Mouse (Mus musculus) lung, embryonic 16.5 days (tissue): ENCODE results near the gene Inpp5d. TPM values are rescaled to one million over a fixed set of nuclear protein-coding genes. Genes with fewer than 3 reads are reported as not detected.
"Not testable (repeated sequence)": the region's sequence is repeated elsewhere in the genome, so short reads cannot be mapped to it uniquely, and the experiment has no call there.

Experiments used
- ATAC-seq: fragments of 200-750 bp; cut with Nextera tagmentation; 2 replicates; pipeline ENCODE4 v1.8.0; 2017; ENCODE audit warnings: low read depth, mild to moderate bottlenecking, moderate library complexity
- H3K27ac ChIP-seq: fragments of 300-500 bp; sonication (generic); 2 replicates; pipeline ENCODE4 v1.5.1; 2014; ENCODE audit warnings: mild to moderate bottlenecking, control low read depth, low read length
- H3K27me3 ChIP-seq: fragments of 300-500 bp; sonication (generic); 2 replicates; pipeline ENCODE4 v1.6.1; 2014; ENCODE audit warnings: low read depth, low read length, mixed read lengths; ENCODE audit not compliant: control insufficient read depth, insufficient read depth
- H3K36me3 ChIP-seq: fragments of 300-500 bp; sonication (generic); 2 replicates; pipeline ENCODE4 v1.6.1; 2014; ENCODE audit warnings: low read length; ENCODE audit not compliant: control insufficient read depth, insufficient read depth
- H3K4me1 ChIP-seq: fragments of 300-500 bp; sonication (generic); replicated peaks from 2 replicates; pipeline ENCODE4 v1.6.1; 2014; ENCODE audit warnings: low read length, mixed read lengths; ENCODE audit not compliant: control insufficient read depth, insufficient read depth
- H3K4me2 ChIP-seq: fragments of 300-500 bp; sonication (generic); 2 replicates; pipeline ENCODE4 v1.6.1; 2014; ENCODE audit warnings: low read depth, low read length, control low read depth
- H3K4me3 ChIP-seq: fragments of 300-500 bp; sonication (generic); 2 replicates; pipeline ENCODE4 v1.5.1; 2014; ENCODE audit warnings: mild to moderate bottlenecking, low read length, control low read depth
- H3K9ac ChIP-seq: fragments of 300-500 bp; sonication (generic); 2 replicates; pipeline ENCODE4 v1.6.1; 2014; ENCODE audit warnings: low read length, control low read depth
- H3K9me3 ChIP-seq: fragments of 300-500 bp; sonication (generic); 2 replicates; pipeline ENCODE4 v1.6.1; 2016; ENCODE audit warnings: low read length; ENCODE audit not compliant: control insufficient read depth
- WGBS: fragments of 180-500 bp; shearing (Covaris S2); extraction: QIAGEN DNeasy Blood & Tissue Kit; methylation state at CpG from one replicate; pipeline ENCODE4 v1.1.7; 2014; 5-methylcytosine and 5-hydroxymethylcytosine counted together
- polyA plus RNA-seq: library from polyadenylated mRNA; unstranded; fragments of >200 nt; fragmentation: Nextera tagmentation; extraction: Ambion mirVana; gene quantifications from 2 replicates; pipeline ENCODE4 v1.2.1, GENCODE M21; 2015

Inpp5d gene
- polyA plus RNA-seq, 1 experiment from 2014 or later, result 11.9 TPM

DNA sequence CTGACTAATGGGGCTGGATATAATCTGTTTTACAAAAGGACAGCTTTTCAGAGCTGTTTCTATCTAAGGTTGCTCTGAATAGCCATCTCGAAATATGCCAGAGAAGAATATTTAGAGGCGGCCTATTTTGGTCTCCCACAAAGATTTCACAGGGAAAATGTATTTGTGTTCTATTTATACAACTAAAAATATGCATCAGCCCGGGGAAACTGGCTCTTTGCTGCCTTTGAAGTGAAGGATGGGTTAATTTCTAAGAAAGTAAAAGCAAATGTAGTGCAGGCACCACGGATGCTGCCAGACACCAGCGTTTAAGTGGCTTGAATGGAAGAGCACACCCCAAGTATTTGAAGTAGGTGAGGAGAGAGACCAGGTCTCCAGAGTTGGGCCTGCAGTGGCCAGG, 59.0 kb downstream of the Inpp5d start:
- 68% methylated on average over 5 of the region's 5 CpGs for WGBS
- Histone ChIP-seq H3K27ac (no peak overlapping the region), H3K9ac (no peak overlapping the region), H3K27me3 (no peaks in the 10 kb centered on the region), H3K4me3 (no peak overlapping the region), H3K4me2 (no peak overlapping the region), H3K36me3 (no peaks in the 10 kb centered on the region), H3K9me3 (no peaks in the 10 kb centered on the region), H3K4me1 (no peaks in the 10 kb centered on the region)
- no peak for ATAC-seq

DNA sequence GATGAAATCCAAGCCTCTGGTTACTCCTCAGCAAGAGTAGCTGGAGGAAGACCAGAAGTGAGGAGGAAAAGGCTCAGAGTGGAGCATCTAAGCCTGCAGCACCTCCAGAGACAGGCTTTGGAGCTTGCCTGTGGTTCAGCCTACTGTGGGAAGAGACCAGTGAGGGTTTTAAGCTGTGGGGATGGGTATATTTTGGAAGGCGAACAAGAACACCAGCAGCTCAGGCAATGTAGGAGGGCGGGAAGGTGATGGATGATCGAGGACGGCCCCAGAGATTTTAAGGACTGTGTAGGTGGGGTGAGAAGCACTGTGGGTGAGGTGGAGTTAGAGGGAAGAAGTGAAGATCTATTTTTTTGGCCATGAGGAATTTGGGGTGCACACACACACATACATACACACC, 60.8 kb downstream of the Inpp5d start:
- Histone ChIP-seq H3K4me1 (no peaks in the 10 kb centered on the region), H3K4me3 (no peak overlapping the region), H3K27ac (no peak overlapping the region), H3K4me2 (no peak overlapping the region), H3K9ac (no peak overlapping the region), H3K27me3 (no peaks in the 10 kb centered on the region), H3K36me3 (no peaks in the 10 kb centered on the region), H3K9me3 (no peaks in the 10 kb centered on the region)
- WGBS, result 78% methylated on average over 4 of the region's 4 CpGs
- no peak for ATAC-seq

DNA sequence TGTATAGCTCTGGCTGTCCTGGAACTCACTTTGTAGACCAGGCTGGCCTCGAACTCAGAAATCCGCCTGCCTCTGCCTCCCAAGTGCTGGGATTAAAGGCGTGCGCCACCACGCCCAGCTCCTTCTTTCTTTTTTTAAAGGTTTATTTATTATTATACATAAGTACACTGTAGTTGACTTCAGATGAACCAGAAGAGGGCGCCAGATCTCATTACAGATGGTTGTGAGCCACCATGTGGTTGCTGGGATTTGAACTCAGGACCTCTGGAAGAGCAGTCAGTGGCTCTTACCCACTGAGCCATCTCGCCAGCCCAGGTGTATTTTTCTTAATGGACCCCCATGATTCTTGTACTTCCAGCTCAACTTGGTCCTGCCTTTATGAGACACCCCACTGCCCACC, 62.4 kb downstream of the Inpp5d start:
- not testable (repeated sequence) for H3K27ac ChIP-seq, H3K4me2 ChIP-seq, H3K27me3 ChIP-seq, H3K9me3 ChIP-seq, H3K4me3 ChIP-seq, H3K36me3 ChIP-seq, H3K9ac ChIP-seq, H3K4me1 ChIP-seq, ATAC-seq
- 84% methylated on average over 6 of the region's 7 CpGs for WGBS

DNA sequence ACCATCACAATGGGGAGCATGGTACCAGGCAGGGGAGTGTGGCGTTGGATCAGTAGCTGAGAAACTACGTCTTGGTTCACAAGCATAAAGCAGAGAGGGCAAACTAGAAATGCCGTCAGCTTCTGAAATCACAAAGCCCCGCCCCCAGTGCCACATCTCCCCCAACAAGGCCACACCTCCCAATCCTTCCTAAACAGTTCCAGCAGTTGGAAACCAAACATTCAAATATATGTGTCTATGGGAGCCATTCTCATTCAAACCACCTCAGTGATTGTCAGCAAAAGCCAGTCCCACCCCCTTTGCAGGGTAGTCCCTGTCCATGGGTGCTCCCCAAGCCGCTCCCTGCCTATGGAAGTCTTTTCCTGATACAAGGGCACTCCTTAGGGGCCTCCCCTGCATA, 64.0 kb downstream of the Inpp5d start:
- no peak overlapping the region for H3K4me3 ChIP-seq
- H3K27ac ChIP-seq, result no peak overlapping the region
- WGBS, result 85% methylated on average over 5 of the region's 5 CpGs
- H3K27me3 ChIP-seq, result no peaks in the 10 kb centered on the region
- ATAC-seq, result no peak
- H3K9ac ChIP-seq, result no peak overlapping the region
- H3K4me2 ChIP-seq, result no peak overlapping the region
- no peaks in the 10 kb centered on the region for H3K36me3 ChIP-seq
- no peaks in the 10 kb centered on the region for H3K4me1 ChIP-seq
- no peaks in the 10 kb centered on the region for H3K9me3 ChIP-seq

DNA sequence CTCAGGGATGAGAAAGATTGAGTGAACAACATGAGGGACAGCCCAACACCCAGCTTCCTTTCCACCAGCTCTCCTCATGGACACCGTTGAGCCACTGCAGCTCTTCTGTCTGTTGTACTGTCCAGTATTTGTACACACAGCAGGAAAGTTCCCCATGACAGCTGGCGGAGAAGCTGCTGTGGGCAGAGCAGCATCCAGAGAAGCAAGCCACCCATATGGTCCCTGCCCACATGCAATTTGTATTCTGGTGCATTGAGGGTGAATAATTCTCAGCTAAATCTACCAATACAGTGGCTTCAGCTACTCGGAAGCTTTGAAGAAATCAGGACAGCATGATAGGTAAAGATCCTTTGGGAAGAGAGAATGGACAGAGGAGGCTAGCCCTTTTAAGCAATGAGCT, 64.7 kb downstream of the Inpp5d start:
- Histone ChIP-seq H3K9me3 (no peaks in the 10 kb centered on the region), H3K27me3 (no peaks in the 10 kb centered on the region), H3K4me3 (no peak overlapping the region), H3K9ac (no peak overlapping the region), H3K4me1 (no peaks in the 10 kb centered on the region), H3K36me3 (no peaks in the 10 kb centered on the region), H3K4me2 (no peak overlapping the region), H3K27ac (no peak overlapping the region)
- ATAC-seq, result no peak
- 89% methylated on average over 3 of the region's 3 CpGs for WGBS

DNA sequence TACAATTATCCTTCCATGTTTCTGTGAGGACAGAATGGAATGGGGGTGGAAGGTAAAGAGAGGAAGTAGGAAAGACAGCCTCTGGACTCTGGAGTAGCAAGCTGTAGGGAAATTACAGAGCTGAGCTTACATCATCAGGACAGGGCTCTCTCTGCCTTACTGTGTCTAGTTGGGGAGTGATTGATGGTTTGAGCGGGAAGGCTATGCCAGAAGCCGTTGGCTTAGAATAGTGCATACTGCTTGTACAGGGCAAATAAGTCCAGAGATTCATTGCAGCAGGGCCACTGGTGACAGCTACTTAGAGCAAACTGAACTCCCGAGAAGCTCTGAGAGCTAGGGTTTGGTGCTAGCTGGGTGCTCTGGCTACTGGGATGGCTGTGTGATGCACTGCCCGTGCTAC, 66.2 kb downstream of the Inpp5d start:
- no peak overlapping the region for H3K4me2 ChIP-seq
- H3K27me3 ChIP-seq, result no peaks in the 10 kb centered on the region
- no peaks in the 10 kb centered on the region for H3K4me1 ChIP-seq
- H3K36me3 ChIP-seq, result no peaks in the 10 kb centered on the region
- no peaks in the 10 kb centered on the region for H3K9me3 ChIP-seq
- H3K9ac ChIP-seq, result no peak overlapping the region
- ATAC-seq, result 0 out of 2 replicates have a peak, but pooled peaks have one; percentile 34
- H3K27ac ChIP-seq, result no peak overlapping the region
- H3K4me3 ChIP-seq, result no peak overlapping the region
- WGBS, result 33% methylated on average over 4 of the region's 4 CpGs

DNA sequence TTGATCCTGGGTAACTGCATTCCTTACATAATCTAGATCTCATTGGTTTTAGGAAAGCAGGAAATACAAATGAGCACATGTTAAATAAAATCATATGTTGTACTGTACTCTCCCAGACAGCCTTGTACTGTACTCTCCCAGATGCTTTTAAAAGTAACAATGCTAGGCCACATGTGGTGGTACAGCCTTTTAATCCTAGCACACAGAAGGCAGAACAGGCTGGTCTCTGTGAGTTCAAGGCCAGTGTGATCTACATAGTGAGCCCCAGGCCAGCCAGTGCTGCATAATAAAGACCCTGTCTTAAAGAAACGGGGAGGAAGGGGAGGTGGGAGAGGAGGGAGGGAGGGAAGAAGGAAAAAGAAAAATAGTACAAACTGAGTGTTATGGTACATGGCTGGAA, 66.9 kb downstream of the Inpp5d start:
- no peaks in the 10 kb centered on the region for H3K27me3 ChIP-seq
- H3K36me3 ChIP-seq, result no peaks in the 10 kb centered on the region
- H3K4me1 ChIP-seq, result no peaks in the 10 kb centered on the region
- no peak overlapping the region for H3K27ac ChIP-seq
- no peak for ATAC-seq
- no peak overlapping the region for H3K4me2 ChIP-seq
- WGBS, result 52% methylated on average over 1 of the region's 1 CpGs
- H3K9me3 ChIP-seq, result no peaks in the 10 kb centered on the region
- H3K9ac ChIP-seq, result no peak overlapping the region
- no peak overlapping the region for H3K4me3 ChIP-seq

DNA sequence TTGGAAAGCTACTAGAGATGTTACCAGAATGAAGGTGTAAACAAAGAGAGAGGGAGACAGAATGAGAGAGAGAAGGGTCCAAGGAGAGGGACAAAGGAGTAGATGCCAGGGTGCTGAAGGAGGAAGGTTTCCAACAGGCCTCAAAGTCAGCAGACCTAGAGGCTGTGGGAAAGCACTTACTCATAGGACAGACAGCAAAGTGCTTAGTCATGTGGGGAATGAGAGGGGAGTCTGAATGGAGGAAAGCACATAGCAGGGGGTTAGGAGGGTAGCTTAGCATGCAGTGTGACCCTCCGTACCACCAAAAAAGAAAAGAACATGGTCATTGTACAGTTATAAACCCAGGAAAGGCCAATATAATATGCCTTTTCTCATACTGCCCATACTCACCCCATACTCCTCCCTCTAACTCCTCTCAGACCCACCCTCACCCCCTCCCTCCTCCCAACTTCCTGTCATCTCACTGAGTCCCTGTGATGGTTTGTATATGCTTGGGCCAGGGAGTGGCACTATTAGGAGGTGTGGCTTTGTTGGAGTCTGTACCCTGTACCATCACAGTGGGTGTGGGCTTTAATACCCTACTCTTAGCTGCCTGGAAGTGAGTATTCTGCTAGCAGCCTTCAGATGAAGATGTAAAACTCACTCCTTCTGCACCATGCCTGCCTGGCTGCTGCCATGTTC, 69.7 kb downstream of the Inpp5d start:
- peak; percentile 34; the same call in 1 of the 2 replicates for ATAC-seq
- no peak overlapping the region for H3K9ac ChIP-seq
- no peaks in the 10 kb centered on the region for H3K27me3 ChIP-seq
- no peak overlapping the region for H3K4me3 ChIP-seq
- no peaks in the 10 kb centered on the region for H3K9me3 ChIP-seq
- no peak overlapping the region for H3K27ac ChIP-seq
- no peaks in the 10 kb centered on the region for H3K4me1 ChIP-seq
- H3K36me3 ChIP-seq, result no peaks in the 10 kb centered on the region
- 94% methylated on average over 1 of the region's 1 CpGs for WGBS
- no peak overlapping the region for H3K4me2 ChIP-seq

DNA sequence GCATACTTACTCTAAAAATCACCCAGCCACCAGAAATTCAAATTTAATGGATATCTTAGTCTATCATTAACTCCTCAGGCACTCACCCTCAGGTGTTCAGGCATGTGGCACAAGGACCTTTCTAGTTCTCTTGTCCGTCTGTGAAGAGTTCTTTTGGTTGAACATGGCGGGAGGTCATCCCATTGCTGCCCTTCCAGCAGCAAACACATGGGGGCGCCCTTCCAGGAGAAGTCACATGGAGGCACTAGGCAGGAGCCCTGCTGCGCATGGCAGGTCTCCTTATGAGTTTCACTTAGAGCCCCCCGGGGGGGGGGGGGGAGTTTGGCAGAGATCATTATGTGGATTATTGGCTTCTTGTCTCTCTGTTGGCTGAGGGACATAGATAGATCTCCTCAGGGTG, 76.2 kb downstream of the Inpp5d start:
- Histone ChIP-seq H3K27ac (no peak overlapping the region), H3K27me3 (no peaks in the 10 kb centered on the region), H3K9ac (no peak overlapping the region), H3K4me3 (no peak overlapping the region), H3K4me1 (no peaks in the 10 kb centered on the region; the same call in 1 of the 2 replicates), H3K36me3 (no peaks in the 10 kb centered on the region), H3K9me3 (no peaks in the 10 kb centered on the region), H3K4me2 (no peak overlapping the region)
- no peak for ATAC-seq
- 70% methylated on average over 5 of the region's 5 CpGs for WGBS

DNA sequence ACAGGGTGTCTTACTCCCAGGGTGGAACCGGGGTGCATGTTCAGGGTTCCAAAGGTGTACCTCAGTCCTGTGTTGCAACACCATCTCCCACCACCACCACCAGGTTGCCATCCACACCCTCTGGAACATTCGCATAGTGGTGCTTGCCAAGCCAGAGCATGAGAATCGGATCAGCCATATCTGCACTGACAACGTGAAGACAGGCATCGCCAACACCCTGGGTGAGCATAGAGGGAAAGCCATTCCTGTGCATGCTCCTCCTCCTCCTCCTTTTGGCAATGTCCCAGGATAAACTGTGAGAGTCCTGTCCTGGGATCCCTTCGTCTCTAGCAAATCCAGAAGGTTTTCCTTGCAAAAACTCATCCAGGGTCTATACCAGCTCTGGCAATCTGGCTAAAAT, 77.9 kb downstream of the Inpp5d start:
- no peaks in the 10 kb centered on the region for H3K27me3 ChIP-seq
- no peak overlapping the region for H3K9ac ChIP-seq
- ATAC-seq, result peak; percentile 56; the same call in 1 of the 2 replicates
- H3K9me3 ChIP-seq, result no peaks in the 10 kb centered on the region
- no peak overlapping the region for H3K27ac ChIP-seq
- H3K4me1 ChIP-seq, result no peaks in the 10 kb centered on the region; the same call in 1 of the 2 replicates
- no peak overlapping the region for H3K4me3 ChIP-seq
- no peak overlapping the region for H3K4me2 ChIP-seq
- WGBS, result 55% methylated on average over 6 of the region's 6 CpGs
- H3K36me3 ChIP-seq, result no peaks in the 10 kb centered on the region
